Mouse (Mus musculus) bone marrow macrophage, adult 2 months (primary cell): Measurements from ENCODE around the gene Tef. TPM values are rescaled to one million over a fixed set of nuclear protein-coding genes. Genes with fewer than 3 reads are reported as not detected.

Experiments used
- H3K27ac ChIP-seq: 2 replicates; pipeline ENCODE4 v1.5.1; 2012; ENCODE audit warnings: low read depth, low read length; ENCODE audit not compliant: insufficient read depth
- H3K4me1 ChIP-seq: 2 replicates; pipeline ENCODE4 v1.6.1; 2012; ENCODE audit warnings: low read length; ENCODE audit not compliant: control insufficient read depth, insufficient read depth
- H3K4me3 ChIP-seq: 2 replicates; pipeline ENCODE4 v1.5.1; 2012; ENCODE audit warnings: mild to moderate bottlenecking, low read length, moderate library complexity; ENCODE audit not compliant: insufficient read depth
- CTCF ChIP-seq: IDR thresholded peaks from 2 replicates; pipeline ENCODE4 v1.5.1; 2012; ENCODE audit warnings: low read depth, mild to moderate bottlenecking, low read length, moderate library complexity
- POLR2A ChIP-seq: IDR thresholded peaks from 2 replicates; pipeline ENCODE4 v1.6.1; 2012; ENCODE audit warnings: mild to moderate bottlenecking, low read depth, low read length, borderline replicate concordance
- polyA plus RNA-seq: library from polyadenylated mRNA; stranded (reverse); fragments of >200 nt; gene quantifications from 2 replicates; pipeline ENCODE4 v1.2.4, GENCODE M21; 2012; ENCODE audit not compliant: missing spikeins, insufficient read depth, insufficient read length

The Tef gene
- polyA plus RNA-seq, 1 experiment = 69.3 TPM

DNA sequence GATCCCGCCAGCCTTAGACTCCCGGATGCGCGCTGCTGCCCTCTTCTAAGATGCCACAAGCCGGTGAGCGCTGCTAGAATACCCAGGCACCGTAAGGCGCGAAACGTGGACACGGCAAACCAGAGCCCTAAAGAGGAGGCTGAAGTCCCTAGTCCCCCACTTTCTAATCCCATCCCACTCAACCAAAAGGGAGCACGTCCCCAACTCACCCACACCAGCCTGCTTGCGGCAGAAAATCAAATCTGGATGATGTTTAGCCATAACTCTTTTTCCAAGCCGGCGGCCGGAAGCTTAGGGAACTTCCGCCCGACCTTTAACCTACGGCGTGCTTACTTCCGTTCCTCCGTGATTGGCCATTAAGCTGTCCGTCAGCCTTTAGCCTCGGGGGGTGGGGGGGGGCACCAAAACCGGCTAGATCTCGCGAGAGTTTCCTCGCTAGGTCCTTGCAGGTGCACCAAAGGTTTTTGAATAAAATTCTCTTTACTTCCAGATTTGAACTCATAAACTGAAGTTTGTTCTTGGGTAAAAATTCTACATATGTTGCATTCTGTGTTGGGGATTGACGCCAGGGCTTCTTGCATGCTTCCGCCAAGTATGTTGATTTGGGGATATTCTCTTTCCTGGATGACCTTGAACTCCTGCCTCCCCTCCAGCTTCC lies 69.5 kb downstream of the Tef start, which contains the start of gene Phf5a:
Gene Phf5a (minus strand): TSS at position 308 of the 658 bp plus-strand sequence.
- TF ChIP-seq CTCF (no peak), POLR2A (no peak)
- H3K27ac ChIP-seq = peak within 1 kb of the TSS; percentile 97
- H3K4me1 ChIP-seq = peaks cover 7% of the 10 kb centered on the region
- H3K4me3 ChIP-seq = peak within 1 kb of the TSS; percentile 99

DNA sequence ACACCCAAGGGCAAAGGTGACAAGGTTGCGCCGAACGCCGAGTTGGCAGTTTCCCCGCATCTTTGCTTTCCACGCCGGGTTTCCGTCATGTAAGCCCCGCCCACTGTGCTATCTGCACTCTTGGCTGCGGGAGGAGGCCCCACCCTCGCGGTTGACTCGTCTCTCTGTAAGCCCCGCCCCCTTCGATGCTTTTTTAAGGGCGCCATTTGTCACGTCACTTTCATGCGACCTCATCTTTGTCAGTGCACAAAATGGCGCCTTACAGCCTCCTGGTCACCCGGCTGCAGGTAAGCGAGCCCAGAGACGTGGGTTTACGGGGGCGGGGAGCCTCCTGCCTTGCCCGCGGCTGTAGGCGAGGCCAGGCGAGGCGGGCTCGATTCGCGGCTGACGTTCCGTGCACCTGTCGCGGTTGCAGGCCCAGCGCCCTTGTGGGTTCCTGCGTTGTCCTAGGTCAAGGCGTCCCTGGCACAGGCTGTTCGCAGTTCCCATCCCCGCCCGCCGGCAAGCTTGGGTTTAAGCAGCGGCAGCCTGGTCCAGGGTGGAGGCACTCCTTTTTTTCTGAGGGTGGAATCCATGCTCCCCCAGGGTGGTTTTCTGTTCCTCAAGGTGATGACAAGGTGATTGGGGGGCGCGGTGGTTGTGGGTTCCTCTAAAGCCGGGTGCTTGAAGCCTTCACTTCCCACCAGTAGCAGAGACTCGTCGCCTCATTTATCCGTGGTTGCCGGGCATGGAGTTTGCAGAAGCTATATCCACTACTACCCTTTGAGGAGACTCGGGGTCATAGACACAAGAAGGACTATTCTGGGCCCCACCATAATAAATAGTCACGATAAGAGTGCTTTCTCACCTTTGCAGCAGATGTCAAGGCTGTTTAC lies 70.3 kb downstream of the Tef start, which contains the start of gene Aco2:
Gene Aco2 (plus strand): TSS at position 48 of the 875 bp plus-strand sequence.
- TF ChIP-seq CTCF (no peak), POLR2A (no peak)
- Histone ChIP-seq H3K4me1 (peaks cover 13% of the 10 kb centered on the region), H3K27ac (peak within 1 kb of the TSS; percentile 97), H3K4me3 (peak within 1 kb of the TSS; percentile 99)

Other genes starting within 250 kb of the Tef start
- 66.3 and 72.9 TPM in 2 replicates for gene Ep300, start 217.1 kb upstream of the Tef start, polyA plus RNA-seq
- 7.7 and 11.1 TPM in 2 replicates for gene L3mbtl2, start 138.5 kb upstream of the Tef start, polyA plus RNA-seq
- gene Chadl, start 105.1 kb upstream of the Tef start, polyA plus RNA-seq = 0.67 TPM in 1 of 2 replicates, not detected in the other
- gene Zc3h7b, start 57.4 kb upstream of the Tef start, polyA plus RNA-seq = 13.3 and 13.6 TPM in 2 replicates
- 54.7 and 54.8 TPM in 2 replicates for gene Rangap1, start 56.9 kb upstream of the Tef start, polyA plus RNA-seq
- gene Tob2, start 56.4 kb downstream of the Tef start, polyA plus RNA-seq = 35.4 and 35.8 TPM in 2 replicates
- gene Phf5a, start 69.5 kb downstream of the Tef start, polyA plus RNA-seq = 45.5 and 51.6 TPM in 2 replicates
- gene Aco2, start 69.9 kb downstream of the Tef start, polyA plus RNA-seq = 79.8 and 97.0 TPM in 2 replicates
- 6.0 and 6.8 TPM in 2 replicates for gene Polr3h, start 123.8 kb downstream of the Tef start, polyA plus RNA-seq
- 0.29 TPM in 1 of 2 replicates, not detected in the other for gene Csdc2, start 134.3 kb downstream of the Tef start, polyA plus RNA-seq
- gene Pmm1, start 158.5 kb downstream of the Tef start, polyA plus RNA-seq = 16.7 and 20.7 TPM in 2 replicates
- gene 1700029P11Rik, start 178.1 kb downstream of the Tef start, polyA plus RNA-seq = not detected in 2 replicates
- gene Xrcc6, start 185.4 kb downstream of the Tef start, polyA plus RNA-seq = 20.0 and 21.0 TPM in 2 replicates
- 20.9 and 28.1 TPM in 2 replicates for gene Desi1, start 231.4 kb downstream of the Tef start, polyA plus RNA-seq
- gene Snu13, start 245.2 kb downstream of the Tef start, polyA plus RNA-seq = 66.2 and 69.9 TPM in 2 replicates